Mouse (Mus musculus): Measurements from ENCODE around the gene Ndufs7. TPM values are rescaled to one million over a fixed set of nuclear protein-coding genes. Genes with fewer than 3 reads are reported as not detected.
A peak's percentile ranks its signal among the peaks of the same experiment; 100 is the strongest.

The Ndufs7 gene
- polyA plus RNA-seq, 1 experiment from 2014 or later: 319 TPM

DNA sequence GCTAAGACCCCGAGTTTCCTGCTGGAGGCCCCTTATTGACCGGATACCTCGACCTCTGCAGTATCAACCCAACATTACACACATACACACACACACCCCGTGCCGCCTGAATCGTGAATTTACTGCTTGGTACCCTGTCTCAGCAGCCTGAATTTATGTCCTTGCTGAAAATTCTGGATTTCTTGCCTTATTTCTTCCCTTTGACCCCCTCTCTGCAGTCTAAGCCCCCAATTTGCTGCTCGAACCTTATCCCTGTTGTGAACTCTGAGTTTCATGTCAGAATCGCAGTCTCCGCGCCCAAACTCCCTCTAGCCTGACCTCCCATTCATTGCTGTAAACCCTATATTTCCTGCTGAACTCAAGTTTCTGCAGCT is 21.8 kb upstream of the Ndufs7 start:
- DNase-seq (peak; percentile 36), ATAC-seq (ENCODE audit: insufficient read depth) (no peak)
- H3K27me3 ChIP-seq (ENCODE audit: insufficient read depth, low read length): no peaks in the 10 kb centered on the region
- WGBS: 5% methylated on average over 10 of the region's 10 CpGs
- peaks cover 22% of the 10 kb centered on the region for H3K4me1 ChIP-seq (ENCODE audit: insufficient read depth)
- peak overlapping the region; percentile 97 for H3K4me2 ChIP-seq
- peaks cover 35% of the 10 kb centered on the region for H3K36me3 ChIP-seq (ENCODE audit: insufficient read depth)
- no peak for TF ChIP-seq CTCF (IDR thresholded peaks at IDR 0.05; ENCODE audit: low read depth)
- peak overlapping the region; percentile 91 for H3K9ac ChIP-seq
- peak overlapping the region; percentile 88 for H3K4me3 ChIP-seq (ENCODE audit: low read depth, low read length)
- no peaks in the 10 kb centered on the region for H3K9me3 ChIP-seq (ENCODE audit: low read depth, low read length)
- peak overlapping the region; percentile 91 for H3K27ac ChIP-seq (ENCODE audit: low read depth)

DNA sequence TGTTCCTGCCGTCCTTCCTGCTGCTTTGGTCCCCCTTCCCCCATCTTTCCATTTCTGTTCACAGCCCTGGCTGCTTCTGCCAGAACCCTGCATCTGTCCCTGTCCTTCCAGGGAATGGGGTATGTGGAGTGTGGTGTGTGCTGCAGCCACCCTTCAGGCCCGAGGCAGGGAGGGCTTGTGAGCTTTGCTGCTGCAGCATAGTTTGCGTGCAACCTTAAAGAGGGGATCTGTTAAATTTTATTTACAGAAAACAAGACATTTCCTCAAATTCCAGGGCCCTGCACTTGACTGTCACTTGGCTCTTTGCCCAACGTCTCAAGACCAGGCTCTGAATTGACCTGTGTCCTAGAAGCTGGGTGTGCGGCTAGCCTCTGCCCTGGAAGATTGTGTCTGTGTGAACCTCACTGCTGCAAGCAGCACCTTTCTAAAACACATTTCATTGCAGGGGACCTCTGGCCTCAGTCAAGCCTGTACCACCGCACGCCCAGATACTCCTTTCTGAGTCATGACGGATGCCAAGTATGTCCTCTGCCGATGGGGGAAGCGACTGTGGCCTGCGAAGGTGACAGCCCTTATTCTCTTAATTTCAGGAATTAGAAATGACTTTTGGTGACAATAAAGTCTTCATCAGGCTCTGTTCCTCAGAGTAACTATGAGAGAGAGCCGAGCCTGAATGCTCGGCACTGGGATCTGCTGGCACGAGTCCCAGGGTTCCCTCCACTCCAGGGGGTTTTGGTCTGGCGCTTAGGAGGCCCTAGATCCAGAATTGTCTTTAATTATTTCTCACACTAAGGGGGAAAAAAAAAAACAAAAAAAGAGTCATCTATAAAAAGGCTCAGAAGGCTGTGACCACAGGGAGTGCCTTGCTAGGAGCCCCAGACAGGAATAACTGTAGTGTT is 20.8 kb upstream of the Ndufs7 start:
- peak; percentile 60 for DNase-seq
- Histone ChIP-seq H3K4me3 (ENCODE audit: low read depth, low read length) (peak overlapping the region; percentile 88), H3K27ac (ENCODE audit: low read depth) (peak overlapping the region; percentile 91), H3K36me3 (ENCODE audit: insufficient read depth) (peaks cover 45% of the 10 kb centered on the region), H3K9ac (peak overlapping the region; percentile 91), H3K4me2 (peak overlapping the region; percentile 97), H3K4me1 (ENCODE audit: insufficient read depth) (peaks cover 22% of the 10 kb centered on the region), H3K9me3 (ENCODE audit: low read depth, low read length) (no peaks in the 10 kb centered on the region), H3K27me3 (ENCODE audit: insufficient read depth, low read length) (no peaks in the 10 kb centered on the region)
- WGBS: 43% methylated on average over 15 of the region's 15 CpGs
- no peak for ATAC-seq (ENCODE audit: insufficient read depth)
- TF ChIP-seq CTCF (IDR thresholded peaks at IDR 0.05; ENCODE audit: low read depth): no peak

DNA sequence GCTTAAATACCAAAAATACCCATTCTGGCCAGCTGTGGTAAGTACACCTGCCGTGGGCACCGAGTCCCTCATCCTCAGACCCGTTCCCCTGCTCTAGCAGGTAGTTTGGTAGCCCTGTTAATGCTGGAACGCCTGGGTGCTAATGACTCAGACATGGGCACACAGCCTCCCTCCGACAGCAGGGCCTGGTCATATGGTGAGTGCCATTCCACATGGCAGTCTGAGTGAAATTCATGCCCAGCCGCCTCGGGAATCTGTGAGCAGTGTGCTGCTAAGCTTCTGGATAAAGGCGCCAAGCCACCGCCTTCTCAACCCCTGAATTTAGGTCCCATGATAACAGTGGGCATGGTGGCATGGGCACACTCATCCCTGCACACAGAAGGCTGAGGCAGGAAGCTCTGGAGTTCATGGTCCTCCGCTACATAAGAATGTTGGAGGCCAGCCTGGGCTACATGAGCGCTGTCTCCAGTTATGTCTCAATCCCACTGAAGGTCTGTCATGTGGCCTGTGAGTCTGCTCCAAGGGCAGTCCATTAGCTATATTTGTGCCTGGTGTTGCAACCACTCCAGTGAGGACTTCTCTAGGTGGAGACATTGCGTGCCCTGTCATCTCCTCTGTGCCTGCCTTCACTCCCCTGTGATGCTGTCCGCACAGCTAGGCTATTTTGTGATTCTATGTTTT is 12.6 kb upstream of the Ndufs7 start:
- no peak overlapping the region for H3K4me2 ChIP-seq
- H3K27ac ChIP-seq (ENCODE audit: low read depth): no peak overlapping the region
- TF ChIP-seq CTCF (IDR thresholded peaks at IDR 0.05; ENCODE audit: low read depth): no peak
- no peak overlapping the region for H3K9ac ChIP-seq
- H3K9me3 ChIP-seq (ENCODE audit: low read depth, low read length): no peaks in the 10 kb centered on the region
- no peak for DNase-seq
- H3K36me3 ChIP-seq (ENCODE audit: insufficient read depth): peaks cover 100% of the 10 kb centered on the region
- H3K4me1 ChIP-seq (ENCODE audit: insufficient read depth): no peaks in the 10 kb centered on the region
- no peak overlapping the region for H3K4me3 ChIP-seq (ENCODE audit: low read depth, low read length)
- 95% methylated on average over 13 of the region's 13 CpGs for WGBS
- ATAC-seq (ENCODE audit: insufficient read depth): no peak
- H3K27me3 ChIP-seq (ENCODE audit: insufficient read depth, low read length): no peaks in the 10 kb centered on the region

DNA sequence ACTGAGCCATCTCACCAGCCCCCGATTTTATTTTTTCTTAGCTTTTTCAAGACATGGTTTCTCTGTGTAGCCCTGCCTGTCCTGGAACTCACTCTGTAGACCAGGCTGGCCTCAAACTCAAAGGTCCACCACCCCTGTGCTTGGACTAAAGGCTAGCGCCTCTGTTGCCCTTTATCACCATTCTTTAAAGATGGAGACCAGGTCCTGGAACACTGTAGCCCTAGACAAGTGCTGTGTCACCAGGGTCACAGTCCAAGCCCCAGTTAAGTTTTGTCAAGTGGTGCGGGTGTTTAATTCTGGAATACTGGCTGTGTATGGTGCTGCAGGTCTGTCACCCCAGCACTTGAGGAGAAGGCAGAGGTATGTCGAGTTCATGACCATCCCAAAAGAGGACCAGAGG is 11.9 kb upstream of the Ndufs7 start:
- no peak overlapping the region for H3K9ac ChIP-seq
- ATAC-seq (ENCODE audit: insufficient read depth) (no peak), DNase-seq (no peak)
- H3K9me3 ChIP-seq (ENCODE audit: low read depth, low read length): no peaks in the 10 kb centered on the region
- no peaks in the 10 kb centered on the region for H3K4me1 ChIP-seq (ENCODE audit: insufficient read depth)
- H3K4me3 ChIP-seq (ENCODE audit: low read depth, low read length): no peak overlapping the region
- 78% methylated on average over 4 of the region's 4 CpGs for WGBS
- H3K36me3 ChIP-seq (ENCODE audit: insufficient read depth): peaks cover 100% of the 10 kb centered on the region
- no peak overlapping the region for H3K4me2 ChIP-seq
- no peaks in the 10 kb centered on the region for H3K27me3 ChIP-seq (ENCODE audit: insufficient read depth, low read length)
- TF ChIP-seq CTCF (IDR thresholded peaks at IDR 0.05; ENCODE audit: low read depth): no peak
- no peak overlapping the region for H3K27ac ChIP-seq (ENCODE audit: low read depth)

DNA sequence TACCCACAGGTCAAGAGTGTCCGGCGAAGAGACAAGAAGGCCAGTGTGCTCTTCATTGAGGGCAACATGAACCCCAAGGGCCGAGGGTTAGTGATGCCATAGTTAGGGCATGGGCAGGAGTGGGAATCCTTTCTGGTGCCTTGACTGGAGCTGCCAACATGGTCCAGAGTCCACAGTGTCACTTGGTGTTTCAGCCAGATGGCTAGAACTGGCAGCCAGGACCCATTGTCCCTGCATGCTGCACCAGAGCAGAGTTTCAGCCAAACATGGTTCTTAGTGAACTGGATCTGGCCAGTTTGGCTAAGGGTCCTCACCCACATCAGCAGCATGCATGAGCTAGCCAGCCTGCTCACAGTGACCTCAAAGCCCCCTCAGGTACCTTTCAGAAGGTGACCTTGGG is 10.6 kb upstream of the Ndufs7 start:
- Histone ChIP-seq H3K27me3 (ENCODE audit: insufficient read depth, low read length) (no peaks in the 10 kb centered on the region), H3K27ac (ENCODE audit: low read depth) (no peak overlapping the region), H3K9me3 (ENCODE audit: low read depth, low read length) (no peaks in the 10 kb centered on the region), H3K4me3 (ENCODE audit: low read depth, low read length) (no peak overlapping the region), H3K36me3 (ENCODE audit: insufficient read depth) (peaks cover 100% of the 10 kb centered on the region), H3K4me2 (no peak overlapping the region), H3K4me1 (ENCODE audit: insufficient read depth) (no peaks in the 10 kb centered on the region), H3K9ac (no peak overlapping the region)
- WGBS: 83% methylated on average over 3 of the region's 3 CpGs
- DNase-seq: no peak
- TF ChIP-seq CTCF (IDR thresholded peaks at IDR 0.05; ENCODE audit: low read depth): no peak
- no peak for ATAC-seq (ENCODE audit: insufficient read depth)

DNA sequence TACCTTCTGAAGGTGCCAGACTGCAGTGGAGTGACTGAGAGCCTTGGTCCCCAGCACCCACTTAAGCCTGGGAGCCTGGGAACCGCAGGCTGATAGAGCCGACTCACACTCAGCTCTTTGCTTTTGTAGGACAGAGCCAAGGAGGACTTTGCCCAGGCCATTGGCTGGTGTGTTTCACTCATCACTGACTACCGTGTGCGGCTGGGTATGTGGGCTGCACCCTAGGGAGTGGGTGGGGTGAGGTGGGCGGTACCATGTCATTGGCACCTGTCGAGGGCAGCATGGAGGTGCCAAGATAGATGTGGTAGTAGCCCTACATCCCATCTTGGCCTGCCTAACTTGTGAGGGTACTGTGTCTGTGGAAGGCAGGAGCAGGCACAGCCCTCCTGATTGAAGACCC is 9.1 kb upstream of the Ndufs7 start:
- Histone ChIP-seq H3K27me3 (ENCODE audit: insufficient read depth, low read length) (no peaks in the 10 kb centered on the region), H3K36me3 (ENCODE audit: insufficient read depth) (peaks cover 100% of the 10 kb centered on the region)

DNA sequence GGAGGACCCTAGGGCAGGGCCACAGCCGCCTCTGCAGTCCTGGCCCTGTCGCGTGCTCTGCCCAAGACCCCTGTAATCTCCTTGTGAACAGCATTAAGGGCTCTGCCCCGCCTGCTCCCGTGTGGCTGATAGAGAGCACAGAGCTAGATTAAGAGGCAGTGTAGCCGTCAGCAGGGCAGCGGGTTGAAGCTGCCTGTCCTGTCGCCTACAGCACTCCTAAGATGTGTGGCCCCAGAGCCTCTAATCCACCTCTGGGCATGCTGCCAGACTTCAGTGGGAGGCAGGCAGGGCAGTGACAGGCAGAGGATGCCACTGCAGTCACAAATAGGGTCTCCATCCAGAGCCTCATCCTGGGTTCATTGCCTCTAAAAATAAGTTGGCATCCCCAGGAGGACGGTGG is 6.8 kb upstream of the Ndufs7 start:
- Histone ChIP-seq H3K27ac (ENCODE audit: low read depth) (no peak overlapping the region), H3K9ac (no peak overlapping the region), H3K27me3 (ENCODE audit: insufficient read depth, low read length) (no peaks in the 10 kb centered on the region), H3K9me3 (ENCODE audit: low read depth, low read length) (no peaks in the 10 kb centered on the region), H3K36me3 (ENCODE audit: insufficient read depth) (peaks cover 77% of the 10 kb centered on the region), H3K4me1 (ENCODE audit: insufficient read depth) (no peaks in the 10 kb centered on the region), H3K4me2 (no peak overlapping the region), H3K4me3 (ENCODE audit: low read depth, low read length) (no peak overlapping the region)
- no peak for ATAC-seq (ENCODE audit: insufficient read depth)
- no peak for TF ChIP-seq CTCF (IDR thresholded peaks at IDR 0.05; ENCODE audit: low read depth)
- WGBS: 60% methylated on average over 9 of the region's 9 CpGs
- DNase-seq: no peak

More for the DNA sequence above, 9.1 kb upstream of the Ndufs7 start:
- Histone ChIP-seq H3K9ac (no peak overlapping the region), H3K4me2 (no peak overlapping the region), H3K4me3 (ENCODE audit: low read depth, low read length) (no peak overlapping the region), H3K9me3 (ENCODE audit: low read depth, low read length) (no peaks in the 10 kb centered on the region), H3K4me1 (ENCODE audit: insufficient read depth) (no peaks in the 10 kb centered on the region), H3K27ac (ENCODE audit: low read depth) (no peak overlapping the region)
- DNase-seq (no peak), ATAC-seq (ENCODE audit: insufficient read depth) (no peak)
- WGBS: 86% methylated on average over 6 of the region's 6 CpGs
- TF ChIP-seq CTCF (IDR thresholded peaks at IDR 0.05; ENCODE audit: low read depth): no peak

Measured in lung, embryonic 14.5 days (tissue).